Mouse (Mus musculus): ENCODE data around the gene Sel1l3. TPM values are rescaled to one million over a fixed set of nuclear protein-coding genes. Genes with fewer than 3 reads are reported as not detected.

The Sel1l3 gene
- total RNA-seq, 1 experiment from 2014 or later = 0.35 TPM

- no peak for ATAC-seq (replicated peaks in 1 of 2; ENCODE audit: insufficient read depth in 1 of 2, low FRiP score in 2 of 2, low TSS enrichment in 1 of 2, low read depth in 1 of 2, poor library complexity in 2 of 2, severe bottlenecking in 2 of 2)
Observed at GRCm38 (mm10) chr5:53078453-53078852, 135.3 kb downstream of the Sel1l3 start.

- ATAC-seq (replicated peaks in 1 of 2; ENCODE audit: insufficient read depth in 1 of 2, low FRiP score in 2 of 2, low TSS enrichment in 1 of 2, low read depth in 1 of 2, poor library complexity in 2 of 2, severe bottlenecking in 2 of 2) = no peak
Observed at GRCm38 (mm10) chr5:53074553-53074952, 139.2 kb downstream of the Sel1l3 start.

GRCm38 (mm10) chr5:53061532-53062130, 152.1 kb downstream of the Sel1l3 start:
- ATAC-seq (replicated peaks in 1 of 2; ENCODE audit: insufficient read depth in 1 of 2, low FRiP score in 2 of 2, low TSS enrichment in 1 of 2, low read depth in 1 of 2, poor library complexity in 2 of 2, severe bottlenecking in 2 of 2) = no peak

Other genes starting within 250 kb of the Sel1l3 start
- gene Slc34a2, start 175.8 kb downstream of the Sel1l3 start, total RNA-seq (2017) = not detected in 2 replicates
- 23.4 and 61.0 TPM in 2 replicates for gene Smim20, start 53.2 kb upstream of the Sel1l3 start, total RNA-seq (2017)

Data from hematopoietic stem cell, adult 5-6 weeks (primary cell).